Mouse (Mus musculus) embryonic facial prominence, embryonic 11.5 days (tissue): ENCODE results near the gene Col13a1. TPM values are rescaled to one million over a fixed set of nuclear protein-coding genes. Genes with fewer than 3 reads are reported as not detected.

Source experiments
- ATAC-seq: fragments of 200-750 bp; cut with Nextera tagmentation; replicated peaks from 2 replicates; pipeline ENCODE4 v1.8.0; 2017; ENCODE audit warnings: low read depth; ENCODE audit not compliant: insufficient number of reproducible peaks, low FRiP score, low TSS enrichment
- DNase-seq: peaks from one replicate; pipeline ENCODE4 v3.0.0-alpha.2; 2015; ENCODE audit warnings: low spot score
- H3K27ac ChIP-seq: fragments of 300-500 bp; sonication (generic); replicated peaks from 2 replicates; pipeline ENCODE4 v1.5.1; 2014; ENCODE audit warnings: mild to moderate bottlenecking, low read depth, low read length, control low read depth
- H3K27me3 ChIP-seq: fragments of 300-500 bp; sonication (generic); 2 replicates; pipeline ENCODE4 v1.6.1; 2014; ENCODE audit warnings: mild to moderate bottlenecking, low read length, moderate library complexity, mixed read lengths; ENCODE audit not compliant: control insufficient read depth, insufficient read depth
- H3K36me3 ChIP-seq: fragments of 300-500 bp; sonication (generic); replicated peaks from 2 replicates; pipeline ENCODE4 v1.6.1; 2014; ENCODE audit warnings: low read depth, mild to moderate bottlenecking, low read length, moderate library complexity, mixed read lengths; ENCODE audit not compliant: control insufficient read depth, insufficient read depth
- H3K4me1 ChIP-seq: fragments of 300-500 bp; sonication (generic); 2 replicates; pipeline ENCODE4 v1.6.1; 2014; ENCODE audit warnings: low read length, mixed read lengths; ENCODE audit not compliant: control insufficient read depth, insufficient read depth
- H3K4me2 ChIP-seq: fragments of 300-500 bp; sonication (generic); 2 replicates; pipeline ENCODE4 v1.6.1; 2014; ENCODE audit warnings: low read depth, mild to moderate bottlenecking, control low read depth, low read length, moderate library complexity
- H3K4me3 ChIP-seq: fragments of 300-500 bp; sonication (generic); 2 replicates; pipeline ENCODE4 v1.5.1; 2014; ENCODE audit warnings: low read depth, low read length, control low read depth
- H3K9ac ChIP-seq: fragments of 300-500 bp; sonication (generic); replicated peaks from 2 replicates; pipeline ENCODE4 v1.6.1; 2014; ENCODE audit warnings: mild to moderate bottlenecking, control low read depth, low read length
- H3K9me3 ChIP-seq: fragments of 300-500 bp; sonication (generic); replicated peaks from 2 replicates; pipeline ENCODE4 v1.6.1; 2016; ENCODE audit warnings: mild to moderate bottlenecking, low read length, inconsistent platforms, mixed read lengths; ENCODE audit not compliant: control insufficient read depth
- WGBS: fragments of 180-500 bp; shearing (Covaris S2); extraction: QIAGEN DNeasy Blood & Tissue Kit; methylation state at CpG from one replicate; pipeline ENCODE4 v1.1.7; 2014; 5-methylcytosine and 5-hydroxymethylcytosine counted together
- polyA plus RNA-seq: library from polyadenylated mRNA; unstranded; fragments of >200 nt; fragmentation: Nextera tagmentation; extraction: Ambion mirVana; gene quantifications from 2 replicates; pipeline ENCODE4 v1.2.1, GENCODE M21; 2014

The Col13a1 gene
- polyA plus RNA-seq, 1 experiment from 2014 or later, result 4.6 TPM

DNA sequence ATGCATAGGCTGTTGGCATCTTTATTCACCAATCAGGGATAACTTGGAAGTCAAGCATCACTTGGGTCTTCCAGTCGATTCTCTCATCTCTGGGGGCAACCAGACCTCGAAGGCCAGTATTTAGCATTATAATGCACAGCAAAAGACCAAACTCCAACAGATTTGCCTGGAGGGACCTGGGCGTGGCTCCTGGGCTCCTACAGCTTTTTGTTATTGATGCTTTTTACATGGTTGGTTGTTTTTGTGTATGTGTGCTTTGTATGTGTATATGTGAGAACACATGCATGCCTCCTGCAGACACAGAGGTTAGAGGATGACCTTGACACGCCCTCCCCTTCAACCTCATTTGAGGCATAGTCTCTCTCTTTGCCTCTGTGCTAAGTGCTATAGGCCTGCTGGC, 33.5 kb upstream of the Col13a1 start:
- ATAC-seq (no peak), DNase-seq (no peak)
- no peak overlapping the region for H3K4me3 ChIP-seq
- H3K36me3 ChIP-seq, result no peaks in the 10 kb centered on the region
- no peaks in the 10 kb centered on the region for H3K9me3 ChIP-seq
- no peak overlapping the region for H3K9ac ChIP-seq
- H3K4me1 ChIP-seq, result peaks cover 4% of the 10 kb centered on the region
- no peaks in the 10 kb centered on the region for H3K27me3 ChIP-seq
- no peak overlapping the region for H3K27ac ChIP-seq
- 78% methylated on average over 4 of the region's 4 CpGs for WGBS
- H3K4me2 ChIP-seq, result no peak overlapping the region

DNA sequence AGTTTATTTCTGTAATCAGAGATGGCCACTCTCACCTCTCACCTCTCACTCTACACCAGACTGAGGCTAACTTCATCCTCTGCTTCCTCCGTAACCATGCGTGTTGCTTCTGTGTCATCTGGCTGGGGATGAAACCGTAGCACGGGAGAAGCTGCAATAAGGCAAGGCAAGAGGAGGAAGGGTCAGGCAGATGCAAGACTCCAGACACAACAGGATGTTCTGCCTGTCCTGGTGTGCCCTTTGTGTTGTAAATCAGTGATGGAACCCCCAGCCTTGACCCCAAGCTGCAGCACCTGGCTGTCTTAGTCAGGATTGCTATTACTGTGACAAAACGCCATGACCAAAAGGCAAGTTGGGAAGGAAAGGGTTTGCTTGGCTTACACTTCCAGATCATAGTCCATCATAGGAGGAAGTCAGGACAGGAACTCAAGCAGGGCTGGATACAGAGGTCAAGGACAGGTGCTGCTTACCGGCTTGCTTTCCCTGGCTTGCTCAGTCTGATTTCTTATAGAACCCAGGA, 31.1 kb upstream of the Col13a1 start:
- H3K27me3 ChIP-seq, result no peaks in the 10 kb centered on the region
- no peak overlapping the region for H3K4me2 ChIP-seq
- no peak overlapping the region for H3K9ac ChIP-seq
- ATAC-seq (no peak), DNase-seq (no peak)
- H3K4me1 ChIP-seq, result no peaks in the 10 kb centered on the region; the same call in 1 of the 2 replicates
- WGBS, result 73% methylated on average over 6 of the region's 6 CpGs
- H3K36me3 ChIP-seq, result no peaks in the 10 kb centered on the region
- H3K4me3 ChIP-seq, result no peak overlapping the region
- no peaks in the 10 kb centered on the region for H3K9me3 ChIP-seq
- H3K27ac ChIP-seq, result no peak overlapping the region

DNA sequence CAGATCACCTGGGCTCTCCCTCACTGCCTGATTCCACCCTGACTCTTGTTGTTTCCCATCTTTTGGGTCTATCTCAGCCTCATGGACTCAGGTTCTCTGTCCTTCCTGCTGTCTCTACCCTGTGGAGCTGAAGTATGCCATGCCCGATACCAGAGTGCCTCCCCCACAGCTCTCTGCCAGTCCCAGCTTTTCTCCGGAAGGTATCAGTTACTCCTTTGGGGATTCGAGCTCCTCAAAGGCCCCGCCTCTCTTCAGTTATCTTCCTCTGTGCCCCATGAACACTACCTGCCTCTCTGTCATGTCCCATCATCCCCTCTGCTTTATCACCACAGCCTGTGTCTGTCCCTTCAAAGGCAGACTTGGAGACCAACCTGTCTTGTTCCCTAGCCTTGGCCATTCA, 29.1 kb upstream of the Col13a1 start:
- no peak for ATAC-seq
- no peak overlapping the region for H3K27ac ChIP-seq
- no peak overlapping the region for H3K4me3 ChIP-seq
- DNase-seq, result no peak
- H3K4me2 ChIP-seq, result no peak overlapping the region
- no peak overlapping the region for H3K9ac ChIP-seq
- no peaks in the 10 kb centered on the region for H3K9me3 ChIP-seq
- 75% methylated on average over 4 of the region's 4 CpGs for WGBS
- H3K4me1 ChIP-seq, result no peaks in the 10 kb centered on the region; the same call in 1 of the 2 replicates
- H3K36me3 ChIP-seq, result no peaks in the 10 kb centered on the region
- H3K27me3 ChIP-seq, result no peaks in the 10 kb centered on the region

DNA sequence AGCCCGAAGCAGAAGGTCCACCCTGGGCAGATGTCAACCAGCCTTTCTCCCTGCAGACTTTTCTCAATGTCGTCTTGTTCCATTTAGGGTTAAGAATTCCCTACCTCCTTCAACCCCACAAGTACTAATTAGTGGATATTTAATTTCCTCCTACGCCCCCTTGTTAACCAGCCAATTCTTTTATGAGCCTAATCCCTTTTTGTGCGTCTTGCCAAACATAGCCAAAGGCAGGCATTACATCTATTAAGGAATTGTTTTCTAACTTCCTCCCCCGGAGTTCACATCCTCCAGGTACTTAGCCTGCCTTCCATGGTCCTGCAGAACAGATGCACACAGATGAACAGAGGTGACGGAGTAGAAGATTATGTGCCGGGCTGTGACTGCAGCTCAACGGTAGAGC, 27.5 kb upstream of the Col13a1 start:
- H3K4me3 ChIP-seq, result no peak overlapping the region
- H3K27me3 ChIP-seq, result no peaks in the 10 kb centered on the region
- no peaks in the 10 kb centered on the region for H3K36me3 ChIP-seq
- H3K9ac ChIP-seq, result no peak overlapping the region
- H3K9me3 ChIP-seq, result no peaks in the 10 kb centered on the region
- no peaks in the 10 kb centered on the region; the same call in 1 of the 2 replicates for H3K4me1 ChIP-seq
- WGBS, result 69% methylated on average over 8 of the region's 8 CpGs
- no peak overlapping the region for H3K27ac ChIP-seq
- ATAC-seq (no peak), DNase-seq (no peak)
- no peak overlapping the region for H3K4me2 ChIP-seq

DNA sequence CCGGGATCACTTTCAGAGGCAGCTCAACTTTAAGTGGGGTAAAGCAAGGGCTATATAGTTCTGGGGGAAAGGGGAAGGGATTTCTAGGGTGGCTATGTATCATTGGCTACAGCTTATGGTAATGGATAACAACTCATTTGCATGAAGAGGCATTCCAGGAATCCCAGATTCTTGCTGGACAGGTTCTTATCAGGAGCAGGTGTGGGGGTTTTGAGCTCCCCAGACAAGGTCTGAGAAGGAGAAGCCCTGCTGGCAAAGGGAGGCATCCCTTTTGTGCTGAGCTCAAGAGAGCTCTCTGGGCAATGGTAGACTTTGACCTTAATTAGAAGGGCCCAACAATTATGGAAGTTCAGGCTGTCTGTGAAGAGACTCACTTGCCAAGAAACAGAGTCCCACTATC, 21.3 kb upstream of the Col13a1 start:
- DNase-seq, result no peak
- H3K27me3 ChIP-seq, result no peaks in the 10 kb centered on the region
- no peaks in the 10 kb centered on the region for H3K9me3 ChIP-seq
- no peak for ATAC-seq
- WGBS, result 94% methylated on average over 1 of the region's 1 CpGs
- H3K9ac ChIP-seq, result no peak overlapping the region
- H3K4me2 ChIP-seq, result no peak overlapping the region
- no peaks in the 10 kb centered on the region for H3K36me3 ChIP-seq
- no peaks in the 10 kb centered on the region for H3K4me1 ChIP-seq
- H3K27ac ChIP-seq, result no peak overlapping the region
- H3K4me3 ChIP-seq, result no peak overlapping the region

DNA sequence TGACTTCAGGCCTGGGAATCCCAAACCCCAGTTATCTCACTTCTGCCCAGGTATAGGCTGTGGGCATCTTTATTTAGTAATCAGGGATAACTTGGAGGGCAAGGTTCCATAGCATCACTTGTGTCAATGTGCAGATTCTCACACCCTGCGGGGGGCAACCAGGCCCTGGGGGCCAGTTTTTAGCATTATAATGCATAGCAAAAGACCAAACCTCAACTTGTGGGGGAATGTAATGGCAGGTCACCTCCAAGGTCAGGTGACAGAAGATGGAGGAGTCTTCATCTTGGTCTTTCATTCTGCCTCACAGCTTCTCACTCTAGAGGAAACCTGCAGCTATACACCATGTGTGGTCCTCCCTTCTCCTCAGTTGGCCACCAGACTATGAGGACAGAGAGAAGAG, 20.9 kb upstream of the Col13a1 start:
- DNase-seq, result no peak
- no peaks in the 10 kb centered on the region for H3K9me3 ChIP-seq
- no peak overlapping the region for H3K4me2 ChIP-seq
- no peak overlapping the region for H3K27ac ChIP-seq
- no peak for ATAC-seq
- no peak overlapping the region for H3K9ac ChIP-seq
- 70% methylated on average over 1 of the region's 1 CpGs for WGBS
- no peaks in the 10 kb centered on the region for H3K27me3 ChIP-seq
- no peaks in the 10 kb centered on the region for H3K36me3 ChIP-seq
- H3K4me1 ChIP-seq, result no peaks in the 10 kb centered on the region
- H3K4me3 ChIP-seq, result no peak overlapping the region

DNA sequence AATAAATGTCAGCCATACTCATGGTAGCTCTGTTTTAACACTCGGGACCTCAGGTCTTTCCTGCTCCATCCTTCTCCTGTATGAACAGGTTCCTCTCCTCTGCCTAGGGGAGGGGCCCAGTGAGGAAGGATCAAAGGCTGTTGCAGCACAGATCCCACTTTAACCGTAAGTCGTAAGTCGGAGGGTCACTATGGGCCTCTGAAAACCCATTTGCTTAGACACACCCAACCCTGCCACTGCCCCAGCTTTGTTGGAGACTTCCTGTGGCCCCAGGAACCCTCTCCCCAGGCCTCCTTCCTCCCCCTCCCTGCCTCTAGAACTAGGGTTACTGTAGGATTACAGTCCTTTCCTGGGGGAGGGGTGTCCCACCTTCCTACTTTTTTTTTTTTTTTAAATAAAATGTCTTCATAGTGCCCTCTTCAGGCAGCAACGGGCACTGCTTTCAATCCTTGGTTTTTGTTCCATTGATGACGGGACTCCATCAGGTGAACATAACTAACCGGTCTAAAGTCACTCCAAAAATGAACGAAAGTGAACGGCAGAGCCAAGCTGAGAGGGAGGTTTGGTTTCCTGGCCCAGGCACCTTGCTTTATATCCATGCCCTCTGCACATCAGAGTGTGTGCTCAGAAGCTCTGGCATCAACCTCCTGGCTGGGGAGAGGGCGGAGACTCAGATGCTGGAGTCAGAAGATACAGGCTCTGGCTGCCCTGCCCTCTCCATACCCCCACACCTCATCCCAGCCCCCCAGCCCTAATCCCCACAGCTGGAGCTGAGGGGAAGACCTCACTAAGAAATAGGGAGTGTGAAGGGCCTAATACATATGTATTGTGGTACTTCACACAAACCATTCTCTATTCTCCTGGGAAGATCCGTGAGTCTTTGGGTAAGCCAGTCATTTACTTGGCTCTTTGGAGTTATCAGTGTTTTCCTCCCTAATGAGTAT, 12.8 kb upstream of the Col13a1 start:
- DNase-seq (no peak), ATAC-seq (no peak)
- Histone ChIP-seq H3K36me3 (no peaks in the 10 kb centered on the region), H3K9me3 (no peaks in the 10 kb centered on the region), H3K27ac (no peak overlapping the region), H3K4me2 (no peak overlapping the region), H3K9ac (no peak overlapping the region), H3K4me1 (no peaks in the 10 kb centered on the region), H3K4me3 (no peak overlapping the region), H3K27me3 (no peaks in the 10 kb centered on the region)
- 28% methylated on average over 11 of the region's 11 CpGs for WGBS

DNA sequence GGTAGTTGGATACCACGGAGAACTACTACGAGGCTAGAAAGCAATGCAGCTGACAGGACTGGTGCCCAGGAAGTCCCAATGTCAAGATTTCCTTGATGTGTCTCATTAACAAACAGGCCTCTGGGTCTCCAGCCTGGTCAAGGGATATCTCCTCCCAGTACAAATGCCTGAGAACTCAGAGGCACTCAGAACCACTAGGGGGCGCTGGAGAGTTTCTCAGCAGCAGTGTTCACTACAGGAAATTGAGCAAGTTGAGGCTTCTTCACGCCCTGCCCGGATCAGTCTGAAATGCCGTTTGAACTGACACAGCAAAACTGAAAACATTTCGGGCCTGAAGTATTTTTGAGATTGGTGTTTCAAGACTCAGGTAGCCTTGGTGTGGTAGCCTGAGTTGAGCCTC, 1.5 kb upstream of the Col13a1 start:
- H3K4me3 ChIP-seq, result no peak overlapping the region
- H3K36me3 ChIP-seq, result no peaks in the 10 kb centered on the region
- peaks cover 4% of the 10 kb centered on the region for H3K4me1 ChIP-seq
- no peaks in the 10 kb centered on the region; the same call in 1 of the 2 replicates for H3K9me3 ChIP-seq
- no peak overlapping the region for H3K4me2 ChIP-seq
- no peak overlapping the region for H3K9ac ChIP-seq
- H3K27ac ChIP-seq, result no peak overlapping the region
- DNase-seq (peak; percentile 95), ATAC-seq (no peak)
- peaks cover 16% of the 10 kb centered on the region for H3K27me3 ChIP-seq
- under 1% methylated on average over 7 of the region's 7 CpGs for WGBS
